Mouse (Mus musculus) telencephalon, adult 2 months (tissue): Measurements from ENCODE around the gene Map7d1.

ENCODE experiments used
- DNase-seq: peaks from one replicate; pipeline ENCODE4 v3.0.0-alpha.2; 2011; ENCODE audit warnings: low read depth, low spot score

Map7d1 gene

GRCm38 (mm10) chr4:126269292-126269691 lies 13.1 kb upstream of the Map7d1 start:
- no peak for DNase-seq

GRCm38 (mm10) chr4:126262119-126262807 lies 6.1 kb upstream of the Map7d1 start, which contains the start of gene Trappc3:
Gene Trappc3 (plus strand): TSS chr4:126262325.
- DNase-seq = peak; percentile 98

GRCm38 (mm10) chr4:126261675-126262074 lies 5.5 kb upstream of the Map7d1 start:
- DNase-seq = no peak

GRCm38 (mm10) chr4:126261266-126261665 lies 5.1 kb upstream of the Map7d1 start:
- DNase-seq = no peak

GRCm38 (mm10) chr4:126260520-126261201 lies 4.5 kb upstream of the Map7d1 start:
- DNase-seq = no peak

- no peak for DNase-seq
These were observed 3.5 kb upstream of the Map7d1 start for GRCm38 (mm10) chr4:126259523-126260160.

- DNase-seq = no peak
These were observed 2.9 kb upstream of the Map7d1 start for GRCm38 (mm10) chr4:126259063-126259462.

- DNase-seq = no peak
These were observed 1.1 kb upstream of the Map7d1 start for GRCm38 (mm10) chr4:126256967-126257881.

GRCm38 (mm10) chr4:126255113-126256001 lies 786 bp downstream of the Map7d1 start:
- no peak for DNase-seq

- DNase-seq = peak; percentile 80
These were observed 1.6 kb downstream of the Map7d1 start for GRCm38 (mm10) chr4:126254315-126255112.

GRCm38 (mm10) chr4:126253637-126254272 lies 2.4 kb downstream of the Map7d1 start:
- DNase-seq = no peak

GRCm38 (mm10) chr4:126252411-126253237 lies 3.5 kb downstream of the Map7d1 start:
- DNase-seq = no peak

GRCm38 (mm10) chr4:126251655-126252254 lies 4.4 kb downstream of the Map7d1 start:
- no peak for DNase-seq

GRCm38 (mm10) chr4:126250659-126251058 lies 5.5 kb downstream of the Map7d1 start:
- no peak for DNase-seq

GRCm38 (mm10) chr4:126248261-126248868 lies 7.8 kb downstream of the Map7d1 start:
- DNase-seq = no peak

- DNase-seq = peak; percentile 88
These were observed 9.8 kb downstream of the Map7d1 start for GRCm38 (mm10) chr4:126246202-126246889.

GRCm38 (mm10) chr4:126242510-126242909 lies 13.6 kb downstream of the Map7d1 start:
- no peak for DNase-seq
